Mouse (Mus musculus) heart, adult 2 months (tissue): ENCODE measurements at regions not wholly inside any gene's neighbourhood (a gene's known extent, or its start where the extent isn't known, plus 50 kb on each side); places are given as distances from the start of the nearest gene placed in this dataset.

ENCODE experiments used
- CTCF ChIP-seq: fragments of 200-600 bp; IDR thresholded peaks from 2 replicates; pipeline ENCODE4 v1.8.1; 2022; ENCODE audit warnings: antibody characterized with exemption, mild to moderate bottlenecking, moderate library complexity
- POLR2A ChIP-seq: fragments of 200-500 bp; IDR thresholded peaks from 2 replicates; pipeline ENCODE4 v1.6.1; 2011; ENCODE audit warnings: mild to moderate bottlenecking, low read depth, low read length, control low read depth; ENCODE audit not compliant: insufficient read depth

DNA sequence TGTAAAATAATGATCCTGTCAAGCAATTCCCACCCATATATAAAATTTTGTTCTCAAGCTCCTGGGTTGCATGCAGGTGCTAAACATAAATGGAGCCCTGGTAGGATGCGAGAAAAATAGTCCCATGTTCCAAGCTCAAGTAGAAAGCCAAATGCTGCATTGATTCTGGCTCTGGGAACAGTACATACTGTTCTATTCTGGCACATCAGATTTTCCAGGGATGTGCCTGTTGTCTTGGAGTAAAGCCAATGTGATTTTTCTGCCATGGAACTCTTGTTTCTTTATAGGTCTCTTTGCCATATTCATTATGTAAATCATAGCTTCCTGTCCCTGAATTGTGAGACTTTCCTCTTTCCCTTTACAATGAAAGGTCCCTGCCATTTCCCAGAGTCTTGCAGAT is 417.9 kb downstream of the Cetn3 start:
- TF ChIP-seq CTCF = no peak
- no peak for TF ChIP-seq POLR2A
